In the genomic region with DNA sequence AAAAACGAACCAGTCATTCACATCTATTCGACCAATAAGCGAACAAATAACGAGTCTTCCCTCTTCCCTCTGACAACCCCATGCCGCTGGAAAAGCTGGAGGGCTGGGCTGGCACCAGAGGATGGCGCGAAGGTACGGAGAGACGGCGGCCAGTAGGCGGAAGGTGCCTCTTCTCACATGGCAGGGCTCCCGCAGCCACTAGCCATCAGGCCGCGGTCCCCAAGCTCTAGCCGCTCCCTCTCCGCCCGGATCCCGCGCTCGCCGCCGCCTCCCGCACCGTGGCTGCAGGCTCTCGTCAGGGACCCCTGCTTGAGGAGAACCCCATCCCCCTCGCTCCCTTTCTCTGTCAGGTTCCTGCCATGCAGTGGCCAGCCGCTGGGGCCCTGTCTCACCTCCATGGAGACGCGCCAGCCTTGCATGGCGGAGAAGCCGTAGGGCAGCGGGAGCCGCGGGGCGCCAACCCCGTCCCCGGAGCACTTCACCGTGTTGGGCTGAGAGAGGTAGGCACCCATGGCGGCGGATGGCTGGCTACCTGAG, we compare ENCODE assay signal across 8 mouse cellular contexts. TPM values are rescaled to one million over a fixed set of nuclear protein-coding genes. Genes with fewer than 3 reads are reported as not detected.
DNase-seq lines count a peak whose midpoint lies in the region; ATAC-seq and TF ChIP-seq lines count a peak whose summit lies in the region.

No protein-coding gene starts in this region.

- peak; percentile 63 for DNase-seq in gastrocnemius, postnatal 10 days
- DNase-seq in gastrocnemius, postnatal 25 days: no peak
- DNase-seq in embryonic facial prominence, embryonic 10.5 days (ENCODE audit: low spot score): peak; percentile 77
- no peak for DNase-seq in liver, embryonic 11.5 days (ENCODE audit: low spot score)
- no peak for DNase-seq in spleen, postnatal 4 days (ENCODE audit: low spot score in 2 of 2)

- WGBS in embryonic facial prominence, embryonic 10.5 days: under 1% methylated on average over 40 of the region's 40 CpGs
- under 1% methylated on average over 39 of the region's 40 CpGs for WGBS in liver, embryonic 11.5 days

- H3K9ac ChIP-seq in ES-Bruce4 (ENCODE audit: low read depth, poor library complexity, severe bottlenecking): peak overlapping the region; percentile 94
- peak overlapping the region; percentile 96 for H3K9ac ChIP-seq in liver, embryonic 11.5 days (ENCODE audit: low read depth, low read length)

- TF ChIP-seq CTCF in ES-Bruce4 (IDR thresholded peaks at IDR 0.05; ENCODE audit: low read depth, low read length): no peak

- peak; percentile 24; a peak in 2 of 4 replicates for ATAC-seq in hematopoietic stem cell, adult 5-6 weeks (replicated peaks in 1 of 2; ENCODE audit: insufficient read depth in 1 of 2, low FRiP score in 2 of 2, low TSS enrichment in 1 of 2, low read depth in 1 of 2, poor library complexity in 2 of 2, severe bottlenecking in 2 of 2)
- peak; percentile 52 for ATAC-seq in liver, embryonic 11.5 days (replicated peaks; ENCODE audit: low FRiP score)
- peak; percentile 42 for ATAC-seq in monocyte, adult 5-6 weeks (replicated peaks; ENCODE audit: insufficient number of reproducible peaks, low FRiP score, low TSS enrichment, poor library complexity, severe bottlenecking)

- no peaks in the 10 kb centered on the region for H3K27me3 ChIP-seq in ES-Bruce4 (ENCODE audit: control insufficient read depth, insufficient read depth, low read length, poor library complexity, severe bottlenecking)
- no peaks in the 10 kb centered on the region for H3K27me3 ChIP-seq in embryonic facial prominence, embryonic 10.5 days (replicated peaks; ENCODE audit: low read depth, poor library complexity, severe bottlenecking)
- H3K27me3 ChIP-seq in liver, embryonic 11.5 days (replicated peaks; ENCODE audit: control insufficient read depth, insufficient read depth, low read length): no peaks in the 10 kb centered on the region

- no peak for TF ChIP-seq EP300 in ES-Bruce4 (IDR thresholded peaks at IDR 0.05; ENCODE audit: insufficient read depth, low read depth, low read length)

- H3K27ac ChIP-seq in ES-Bruce4 (ENCODE audit: insufficient read depth, low read length): peak overlapping the region; percentile 52
- peak overlapping the region; percentile 97 for H3K27ac ChIP-seq in embryonic facial prominence, embryonic 10.5 days (replicated peaks)
- H3K27ac ChIP-seq in liver, embryonic 11.5 days (ENCODE audit: low read depth, low read length): peak overlapping the region; percentile 92

- H3K4me1 ChIP-seq in ES-Bruce4 (ENCODE audit: control insufficient read depth, insufficient read depth, low read length): no peaks in the 10 kb centered on the region
- peaks cover 16% of the 10 kb centered on the region for H3K4me1 ChIP-seq in embryonic facial prominence, embryonic 10.5 days
- peaks cover 9% of the 10 kb centered on the region for H3K4me1 ChIP-seq in liver, embryonic 11.5 days (replicated peaks; ENCODE audit: control insufficient read depth, insufficient read depth, low read length)

- peak overlapping the region; percentile 91 for H3K4me3 ChIP-seq in ES-Bruce4 (ENCODE audit: low read depth, low read length)
- peak overlapping the region; percentile 99 for H3K4me3 ChIP-seq in embryonic facial prominence, embryonic 10.5 days
- H3K4me3 ChIP-seq in liver, embryonic 11.5 days (ENCODE audit: low read depth, low read length): peak overlapping the region; percentile 93

- peak overlapping the region; percentile 91 for H3K4me2 ChIP-seq in liver, embryonic 11.5 days

- peaks cover 5% of the 10 kb centered on the region for H3K36me3 ChIP-seq in ES-Bruce4 (ENCODE audit: control insufficient read depth, insufficient read depth, low read length, poor library complexity, severe bottlenecking)
- H3K36me3 ChIP-seq in embryonic facial prominence, embryonic 10.5 days (replicated peaks): peaks cover 7% of the 10 kb centered on the region; the same call in 1 of the 2 replicates
- H3K36me3 ChIP-seq in liver, embryonic 11.5 days (ENCODE audit: control insufficient read depth, insufficient read depth, low read length): no peaks in the 10 kb centered on the region

- no peaks in the 10 kb centered on the region for H3K9me3 ChIP-seq in ES-Bruce4 (replicated peaks; ENCODE audit: control insufficient read depth, insufficient read depth, low read length, poor library complexity, severe bottlenecking)
- H3K9me3 ChIP-seq in embryonic facial prominence, embryonic 10.5 days: no peaks in the 10 kb centered on the region
- H3K9me3 ChIP-seq in liver, embryonic 11.5 days (ENCODE audit: control insufficient read depth, low read length): no peaks in the 10 kb centered on the region

- TF ChIP-seq POLR2A in ES-Bruce4 (IDR thresholded peaks at IDR 0.05; ENCODE audit: insufficient read depth, low read length): no peak

RNA-seq across cellular contexts. Expression of a gene that starts 0.5 kb away (rescaled TPM):
- 10 to 100 TPM; 41.7 to 43.9 TPM for total RNA-seq in gastrocnemius, postnatal 10 days (2021)
- 10 to 100 TPM; 32.6 to 35.4 TPM for total RNA-seq in gastrocnemius, postnatal 25 days (2021)
- 188 and 225 TPM in 2 replicates for polyA plus RNA-seq in ES-Bruce4 (2011; ENCODE audit: insufficient read depth, insufficient read length, low read depth, missing spikeins)
- 185 and 197 TPM in 2 replicates for polyA plus RNA-seq in embryonic facial prominence, embryonic 10.5 days (2016; fragmentation: Nextera tagmentation; extraction: Ambion mirVana)
- total RNA-seq in hematopoietic stem cell, adult 5-6 weeks (2017): 130 and 218 TPM in 2 replicates
- polyA plus RNA-seq in liver, embryonic 11.5 days (2014; fragmentation: Nextera tagmentation; extraction: Ambion mirVana): 220 and 242 TPM in 2 replicates
- 124 to 184 TPM (median 154 TPM) in 3 replicates for total RNA-seq in monocyte, adult 5-6 weeks (2017)

RNA-seq across cellular contexts. Expression of a gene that starts 17.9 kb away (rescaled TPM):
- total RNA-seq in gastrocnemius, postnatal 10 days (2021): 10 to 100 TPM in 1 of 2 experiments, 1 to 10 TPM in 1; 8.2 to 12.1 TPM
- total RNA-seq in gastrocnemius, postnatal 25 days (2021): 1 to 10 TPM; 5.4 to 5.7 TPM
- 25.5 and 25.8 TPM in 2 replicates for polyA plus RNA-seq in ES-Bruce4 (2011; ENCODE audit: insufficient read depth, insufficient read length, low read depth, missing spikeins)
- 11.4 and 12.3 TPM in 2 replicates for polyA plus RNA-seq in embryonic facial prominence, embryonic 10.5 days (2016; fragmentation: Nextera tagmentation; extraction: Ambion mirVana)
- 5.8 and 11.3 TPM in 2 replicates for total RNA-seq in hematopoietic stem cell, adult 5-6 weeks (2017)
- polyA plus RNA-seq in liver, embryonic 11.5 days (2014; fragmentation: Nextera tagmentation; extraction: Ambion mirVana): 4.7 and 6.2 TPM in 2 replicates
- 13.8 to 18.5 TPM (median 16.0 TPM) in 3 replicates for total RNA-seq in monocyte, adult 5-6 weeks (2017)

RNA-seq across cellular contexts. Expression of a gene that starts 20.7 kb away (rescaled TPM):
- 10 to 100 TPM; 74.7 to 76.3 TPM for total RNA-seq in gastrocnemius, postnatal 10 days (2021)
- 10 to 100 TPM; 52.2 to 55.9 TPM for total RNA-seq in gastrocnemius, postnatal 25 days (2021)
- polyA plus RNA-seq in ES-Bruce4 (2011; ENCODE audit: insufficient read depth, insufficient read length, low read depth, missing spikeins): 55.4 and 68.6 TPM in 2 replicates
- polyA plus RNA-seq in embryonic facial prominence, embryonic 10.5 days (2016; fragmentation: Nextera tagmentation; extraction: Ambion mirVana): 140 and 143 TPM in 2 replicates
- 112 and 130 TPM in 2 replicates for total RNA-seq in hematopoietic stem cell, adult 5-6 weeks (2017)
- polyA plus RNA-seq in liver, embryonic 11.5 days (2014; fragmentation: Nextera tagmentation; extraction: Ambion mirVana): 95.6 and 98.1 TPM in 2 replicates
- total RNA-seq in monocyte, adult 5-6 weeks (2017): 322 to 390 TPM (median 323 TPM) in 3 replicates

RNA-seq across cellular contexts. Expression of a gene that starts 21.1 kb away (rescaled TPM):
- not detected for total RNA-seq in gastrocnemius, postnatal 10 days (2021)
- total RNA-seq in gastrocnemius, postnatal 25 days (2021): not detected
- not detected in 2 replicates for polyA plus RNA-seq in ES-Bruce4 (2011; ENCODE audit: insufficient read depth, insufficient read length, low read depth, missing spikeins)
- 0.40 TPM in 1 of 2 replicates, not detected in the other for polyA plus RNA-seq in embryonic facial prominence, embryonic 10.5 days (2016; fragmentation: Nextera tagmentation; extraction: Ambion mirVana)
- total RNA-seq in hematopoietic stem cell, adult 5-6 weeks (2017): not detected in 2 replicates
- polyA plus RNA-seq in liver, embryonic 11.5 days (2014; fragmentation: Nextera tagmentation; extraction: Ambion mirVana): 0.36 TPM in 1 of 2 replicates, not detected in the other
- not detected in 3 replicates for total RNA-seq in monocyte, adult 5-6 weeks (2017)

RNA-seq across cellular contexts. Expression of a gene that starts 26.7 kb away (rescaled TPM):
- total RNA-seq in gastrocnemius, postnatal 10 days (2021): 10 to 100 TPM; 47.9 to 49.8 TPM
- 10 to 100 TPM; 51.5 to 63.1 TPM for total RNA-seq in gastrocnemius, postnatal 25 days (2021)
- polyA plus RNA-seq in ES-Bruce4 (2011; ENCODE audit: insufficient read depth, insufficient read length, low read depth, missing spikeins): 40.7 and 45.2 TPM in 2 replicates
- 81.4 and 91.1 TPM in 2 replicates for polyA plus RNA-seq in embryonic facial prominence, embryonic 10.5 days (2016; fragmentation: Nextera tagmentation; extraction: Ambion mirVana)
- total RNA-seq in hematopoietic stem cell, adult 5-6 weeks (2017): 11.4 and 16.0 TPM in 2 replicates
- polyA plus RNA-seq in liver, embryonic 11.5 days (2014; fragmentation: Nextera tagmentation; extraction: Ambion mirVana): 93.2 and 98.1 TPM in 2 replicates
- total RNA-seq in monocyte, adult 5-6 weeks (2017): 12.1 to 24.5 TPM (median 22.7 TPM) in 3 replicates

Comparison
In these comparisons a context has a peak if more than half of its experiments do, and no peak if none do; other contexts are left out.
1. DNase-seq: peak in gastrocnemius, postnatal 10 days (single experiment) and embryonic facial prominence, embryonic 10.5 days (single experiment); none in gastrocnemius, postnatal 25 days (single experiment), liver, embryonic 11.5 days (single experiment) and spleen, postnatal 4 days (0 of 2).
2. Peak in every context shown above with its lines, with median percentiles within 50 percentile points of each other: H3K27ac ChIP-seq, H3K4me3 ChIP-seq and ATAC-seq.